Mouse (Mus musculus) myocyte (in vitro differentiated cells): ENCODE measurements around the gene 4930407I10Rik. TPM values are rescaled to one million over a fixed set of nuclear protein-coding genes. Genes with fewer than 3 reads are reported as not detected.
A peak's percentile ranks its signal among the peaks of the same experiment; 100 is the strongest.

Experiments
- H3K27me3 ChIP-seq: one replicate; pipeline ENCODE4 v1.6.1; 2011; ENCODE audit not compliant: control insufficient read depth, insufficient read depth, insufficient read length
- H3K36me3 ChIP-seq: one replicate; pipeline ENCODE4 v1.6.1; 2011; ENCODE audit not compliant: control insufficient read depth, insufficient read depth
- H3K4me2 ChIP-seq: one replicate; pipeline ENCODE4 v1.6.1; 2011; ENCODE audit warnings: low read depth, control low read depth
- H3K4me3 ChIP-seq: one replicate; pipeline ENCODE4 v1.5.1; 2011; ENCODE audit warnings: mild to moderate bottlenecking, control low read depth, moderate library complexity
- H3K79me2 ChIP-seq: one replicate; pipeline ENCODE4 v1.6.1; 2011; ENCODE audit not compliant: control insufficient read depth, insufficient read depth
- H3ac ChIP-seq: one replicate; pipeline ENCODE4 v1.6.1; 2011; ENCODE audit not compliant: control insufficient read depth, insufficient read length
- CEBPB ChIP-seq: IDR thresholded peaks from 2 replicates; pipeline ENCODE4 v1.6.1; 2011; ENCODE audit warnings: mild to moderate bottlenecking, moderate library complexity; ENCODE audit not compliant: poor library complexity, insufficient read depth, severe bottlenecking
- E2F4 ChIP-seq: IDR thresholded peaks from one replicate; pipeline ENCODE4 v1.6.1; 2011; ENCODE audit warnings: mild to moderate bottlenecking, control low read depth, moderate library complexity; ENCODE audit not compliant: insufficient read depth
- MAX ChIP-seq: IDR thresholded peaks from one replicate; pipeline ENCODE4 v1.6.1; 2011; ENCODE audit warnings: low read depth, mild to moderate bottlenecking, control low read depth
- MYOD1 ChIP-seq, 3 experiments: IDR thresholded peaks; one replicate each; pipeline ENCODE4 v1.6.1; 2011; ENCODE audit warnings: control low read depth in 2 of 3, low read depth in 2 of 3, mild to moderate bottlenecking in 2 of 3, moderate library complexity in 1 of 3; ENCODE audit not compliant: insufficient read length in 2 of 3, control insufficient read depth in 1 of 3
- MYOG ChIP-seq, 3 experiments: IDR thresholded peaks; one replicate each; pipeline ENCODE4 v1.6.1; 2011; ENCODE audit warnings: control low read depth in 2 of 3, low read depth in 2 of 3, mild to moderate bottlenecking in 2 of 3; ENCODE audit not compliant: insufficient read length in 2 of 3, control insufficient read depth in 1 of 3, insufficient read depth in 1 of 3
- POLR2A ChIP-seq: IDR thresholded peaks from one replicate; pipeline ENCODE4 v1.6.1; 2011; ENCODE audit warnings: low read depth, mild to moderate bottlenecking, control low read depth, moderate library complexity; ENCODE audit not compliant: insufficient read length
- POLR2AphosphoS2 ChIP-seq: IDR thresholded peaks from one replicate; pipeline ENCODE4 v1.6.1; 2011; ENCODE audit warnings: low read depth, control low read depth; ENCODE audit not compliant: insufficient read length
- REST ChIP-seq: IDR thresholded peaks from one replicate; pipeline ENCODE4 v1.6.1; 2011; ENCODE audit warnings: mild to moderate bottlenecking, control low read depth, moderate library complexity; ENCODE audit not compliant: insufficient read depth, insufficient read length
- TCF12 ChIP-seq: IDR thresholded peaks from one replicate; pipeline ENCODE4 v1.6.1; 2011; ENCODE audit warnings: mild to moderate bottlenecking, control low read depth; ENCODE audit not compliant: poor library complexity, insufficient read depth, severe bottlenecking
- TCF3 ChIP-seq: IDR thresholded peaks from one replicate; pipeline ENCODE4 v1.6.1; 2011; ENCODE audit warnings: low read depth, control low read depth; ENCODE audit not compliant: insufficient read length
- USF1 ChIP-seq: IDR thresholded peaks from one replicate; pipeline ENCODE4 v1.6.1; 2011; ENCODE audit warnings: low read depth, mild to moderate bottlenecking, control low read depth, moderate library complexity
- polyA plus RNA-seq: library from polyadenylated mRNA; unstranded; fragments of >200 nt; fragmentation: generic; extraction: Trizol; gene quantifications from one replicate; pipeline ENCODE4 v1.2.1, GENCODE M21; 2012; ENCODE audit warnings: missing spikeins

4930407I10Rik gene
- polyA plus RNA-seq, 1 experiment, result not detected

DNA sequence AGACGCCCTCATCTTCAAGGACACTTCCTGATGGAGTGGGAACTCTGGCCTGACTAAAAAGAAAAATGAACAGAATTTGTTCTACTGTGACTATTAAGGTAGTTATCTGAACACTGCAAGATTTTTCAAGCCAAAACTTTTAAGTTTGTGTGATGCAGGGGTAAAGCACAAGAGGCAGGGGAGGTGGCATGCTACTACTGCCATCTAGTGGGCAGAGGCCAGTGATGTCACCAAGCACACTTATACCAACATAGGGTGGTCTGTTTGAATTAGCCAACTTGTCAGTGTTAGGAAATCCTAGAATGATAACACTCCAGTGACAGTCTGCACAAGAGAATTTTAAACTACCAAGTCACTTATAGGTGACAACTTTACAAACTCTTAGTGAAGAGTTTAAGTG lies 18.3 kb upstream of the 4930407I10Rik start:
- TF ChIP-seq POLR2A (peak; percentile 27), REST (no peak), POLR2AphosphoS2 (peak; percentile 40)
- H3K27me3 ChIP-seq, result no peaks in the 10 kb centered on the region
- H3K36me3 ChIP-seq, result peaks cover 54% of the 10 kb centered on the region
- H3ac ChIP-seq, result no peak overlapping the region
- H3K4me3 ChIP-seq, result no peak overlapping the region
- no peak overlapping the region for H3K4me2 ChIP-seq
- peaks cover 35% of the 10 kb centered on the region for H3K79me2 ChIP-seq

- no peak for TF ChIP-seq E2F4
- no peak for TF ChIP-seq CEBPB
- TF ChIP-seq MAX, result no peak
- no peak for TF ChIP-seq REST
- TF ChIP-seq MYOG (IDR thresholded peaks at IDR 0.05; ENCODE audit: control insufficient read depth in 1 of 3, insufficient read depth in 1 of 3, insufficient read length in 2 of 3, low read depth in 2 of 3), result no peak
- no peak overlapping the region for H3K4me2 ChIP-seq
- peaks cover 24% of the 10 kb centered on the region for H3K36me3 ChIP-seq
- no peaks in the 10 kb centered on the region for H3K27me3 ChIP-seq
- H3K79me2 ChIP-seq, result peaks cover 50% of the 10 kb centered on the region
- no peak overlapping the region for H3ac ChIP-seq
- no peak overlapping the region for H3K4me3 ChIP-seq
Measured at GRCm38 (mm10) chr15:82044166-82044784, 14.7 kb upstream of the 4930407I10Rik start.

GRCm38 (mm10) chr15:82046246-82046891 lies 12.6 kb upstream of the 4930407I10Rik start:
- no peaks in the 10 kb centered on the region for H3K27me3 ChIP-seq
- no peak for TF ChIP-seq POLR2A
- TF ChIP-seq TCF3, result no peak
- no peak for TF ChIP-seq MYOD1 (IDR thresholded peaks at IDR 0.05; ENCODE audit: control insufficient read depth in 1 of 3, insufficient read length in 2 of 3, low read depth in 2 of 3)
- TF ChIP-seq USF1, result no peak
- TF ChIP-seq MYOG (IDR thresholded peaks at IDR 0.05; ENCODE audit: control insufficient read depth in 1 of 3, insufficient read depth in 1 of 3, insufficient read length in 2 of 3, low read depth in 2 of 3), result no peak
- no peak for TF ChIP-seq E2F4
- TF ChIP-seq MAX, result no peak
- no peak for TF ChIP-seq TCF12
- peaks cover 14% of the 10 kb centered on the region for H3K36me3 ChIP-seq

DNA sequence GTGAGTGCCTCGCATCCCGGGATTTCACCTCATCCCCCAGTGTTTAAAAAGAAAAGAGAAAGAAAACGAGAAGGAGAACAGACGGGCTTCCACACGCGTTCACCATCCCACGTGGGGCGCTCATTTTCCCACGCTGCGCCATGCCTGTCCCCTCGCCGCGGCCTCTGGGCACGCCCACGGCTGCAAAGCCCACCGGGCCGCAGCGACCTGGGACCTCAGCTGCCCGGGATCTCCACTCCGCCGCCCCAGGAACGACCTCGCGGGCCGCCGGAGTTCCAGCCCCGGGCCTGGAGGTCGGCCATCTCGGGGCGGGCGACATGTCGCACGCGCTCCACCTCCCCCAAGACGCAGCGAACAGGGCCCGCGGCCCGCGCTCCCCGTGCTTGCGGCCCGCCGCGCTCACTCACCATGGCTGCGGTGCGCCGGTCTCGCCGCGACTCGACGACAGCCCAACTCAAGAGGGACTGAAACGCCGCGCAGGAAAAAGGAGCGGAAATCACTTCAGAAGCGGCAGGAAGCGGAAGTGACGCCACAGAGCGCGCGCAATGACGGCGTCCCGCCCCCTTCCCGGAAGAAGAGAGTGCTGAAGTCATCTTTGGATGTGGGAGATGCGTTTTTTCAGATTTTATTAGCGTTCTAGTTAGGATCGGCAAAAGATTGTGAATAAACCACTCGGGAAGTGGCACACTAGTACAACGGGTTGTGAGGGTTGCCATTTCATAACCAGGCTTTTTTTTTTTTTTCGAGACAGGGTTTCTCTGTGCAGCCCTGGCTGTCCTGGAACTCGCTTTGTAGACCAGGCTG lies 11.7 kb upstream of the 4930407I10Rik start, which contains the start of gene Snu13:
Gene Snu13 (minus strand): TSS at position 519 of the 804 bp plus-strand sequence.
- TF ChIP-seq MYOD1 (IDR thresholded peaks at IDR 0.05; ENCODE audit: control insufficient read depth in 1 of 3, insufficient read length in 2 of 3, low read depth in 2 of 3), result no peak
- peak; percentile 87 for TF ChIP-seq POLR2A
- TF ChIP-seq USF1, result peak; percentile 15
- TF ChIP-seq E2F4, result peak; percentile 78
- no peak for TF ChIP-seq CEBPB
- TF ChIP-seq POLR2AphosphoS2, result peak; percentile 84
- no peak for TF ChIP-seq TCF12
- TF ChIP-seq MYOG (IDR thresholded peaks at IDR 0.05; ENCODE audit: control insufficient read depth in 1 of 3, insufficient read depth in 1 of 3, insufficient read length in 2 of 3, low read depth in 2 of 3), result no peak
- TF ChIP-seq REST, result no peak
- Histone ChIP-seq H3K79me2 (peaks cover 49% of the 10 kb centered on the region), H3K36me3 (peaks cover 13% of the 10 kb centered on the region), H3K4me3 (peak within 1 kb of the TSS; percentile 84), H3ac (peak within 1 kb of the TSS; percentile 94), H3K27me3 (no peaks in the 10 kb centered on the region), H3K4me2 (peak within 1 kb of the TSS; percentile 93)

More at GRCm38 (mm10) chr15:82046246-82046891, 12.6 kb upstream of the 4930407I10Rik start:
- Histone ChIP-seq H3K4me3 (peak overlapping the region; percentile 84), H3ac (peak overlapping the region; percentile 94), H3K4me2 (peak overlapping the region; percentile 93), H3K79me2 (peaks cover 50% of the 10 kb centered on the region)

DNA sequence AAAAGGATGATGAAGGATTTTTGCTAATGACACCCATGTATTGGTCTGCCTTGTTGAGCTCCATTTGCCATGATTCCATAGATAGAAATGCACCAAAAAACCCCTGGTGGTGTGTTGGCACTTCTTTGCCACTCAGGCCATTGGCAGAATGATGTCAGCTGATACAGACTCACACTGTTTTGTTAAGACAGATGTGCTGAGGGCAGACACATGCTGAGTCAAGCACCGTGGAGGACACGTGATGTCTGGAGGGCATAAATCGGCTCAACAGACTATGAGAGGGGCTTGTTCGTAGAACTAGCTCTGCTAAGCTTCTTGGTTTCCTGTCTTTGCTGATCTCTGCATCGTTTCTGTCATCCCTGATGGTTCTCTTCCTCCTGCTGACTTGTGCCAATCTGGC lies 6.4 kb upstream of the 4930407I10Rik start:
- Histone ChIP-seq H3K4me3 (no peak overlapping the region), H3K27me3 (peaks cover 5% of the 10 kb centered on the region), H3K79me2 (no peaks in the 10 kb centered on the region), H3K36me3 (no peaks in the 10 kb centered on the region), H3ac (no peak overlapping the region), H3K4me2 (no peak overlapping the region)
- peak; percentile 84 for TF ChIP-seq USF1
- TF ChIP-seq POLR2A, result no peak
- TF ChIP-seq REST, result no peak
